Mouse (Mus musculus): ENCODE measurements at regions not wholly inside any gene's neighbourhood (a gene's known extent, or its start where the extent isn't known, plus 50 kb on each side); places are given as distances from the start of the nearest gene placed in this dataset.

GRCm38 (mm10) chr4:131205685-131206084, 261.5 kb downstream of the Matn1 start:
- no peak overlapping the region for H3K9ac ChIP-seq (ENCODE audit: low read depth, low read length)
- no peak for TF ChIP-seq CTCF (IDR thresholded peaks at IDR 0.05; ENCODE audit: low read depth)
- H3K4me3 ChIP-seq (ENCODE audit: low read depth, low read length): no peak overlapping the region
- H3K36me3 ChIP-seq (ENCODE audit: control insufficient read depth, insufficient read depth): no peaks in the 10 kb centered on the region
- no peaks in the 10 kb centered on the region for H3K9me3 ChIP-seq (ENCODE audit: control insufficient read depth)
- H3K27ac ChIP-seq (ENCODE audit: low read depth, low read length): no peak overlapping the region
- H3K27me3 ChIP-seq (replicated peaks; ENCODE audit: control insufficient read depth, insufficient read depth, low read length): no peaks in the 10 kb centered on the region
- no peak for ATAC-seq
- H3K4me2 ChIP-seq (replicated peaks; ENCODE audit: low read depth): no peak overlapping the region
- no peaks in the 10 kb centered on the region for H3K4me1 ChIP-seq (replicated peaks; ENCODE audit: control insufficient read depth, insufficient read depth, low read length)
- WGBS: 30% methylated on average over 4 of the region's 4 CpGs

- H3K27ac ChIP-seq (ENCODE audit: low read depth, low read length): no peak overlapping the region
- no peak overlapping the region for H3K4me2 ChIP-seq (replicated peaks; ENCODE audit: low read depth)
- H3K4me3 ChIP-seq (ENCODE audit: low read depth, low read length): no peak overlapping the region
- no peaks in the 10 kb centered on the region for H3K27me3 ChIP-seq (replicated peaks; ENCODE audit: control insufficient read depth, insufficient read depth, low read length)
- ATAC-seq: no peak
- no peak overlapping the region for H3K9ac ChIP-seq (ENCODE audit: low read depth, low read length)
- no peak for TF ChIP-seq CTCF (IDR thresholded peaks at IDR 0.05; ENCODE audit: low read depth)
- WGBS: 88% methylated on average over 8 of the region's 8 CpGs
- no peaks in the 10 kb centered on the region for H3K4me1 ChIP-seq (replicated peaks; ENCODE audit: control insufficient read depth, insufficient read depth, low read length)
- no peaks in the 10 kb centered on the region for H3K36me3 ChIP-seq (ENCODE audit: control insufficient read depth, insufficient read depth)
- H3K9me3 ChIP-seq (ENCODE audit: control insufficient read depth): no peaks in the 10 kb centered on the region
These were observed 262.1 kb downstream of the Matn1 start for GRCm38 (mm10) chr4:131206181-131206885.

GRCm38 (mm10) chr4:131206886-131207200, 262.7 kb downstream of the Matn1 start:
- TF ChIP-seq CTCF (IDR thresholded peaks at IDR 0.05; ENCODE audit: low read depth): no peak
- Histone ChIP-seq H3K4me3 (ENCODE audit: low read depth, low read length) (no peak overlapping the region), H3K36me3 (ENCODE audit: control insufficient read depth, insufficient read depth) (no peaks in the 10 kb centered on the region), H3K27me3 (replicated peaks; ENCODE audit: control insufficient read depth, insufficient read depth, low read length) (no peaks in the 10 kb centered on the region), H3K4me2 (replicated peaks; ENCODE audit: low read depth) (no peak overlapping the region), H3K9me3 (ENCODE audit: control insufficient read depth) (no peaks in the 10 kb centered on the region), H3K4me1 (replicated peaks; ENCODE audit: control insufficient read depth, insufficient read depth, low read length) (no peaks in the 10 kb centered on the region), H3K9ac (ENCODE audit: low read depth, low read length) (no peak overlapping the region), H3K27ac (ENCODE audit: low read depth, low read length) (no peak overlapping the region)
- ATAC-seq: no peak
- 63% methylated on average over 4 of the region's 4 CpGs for WGBS

DNA sequence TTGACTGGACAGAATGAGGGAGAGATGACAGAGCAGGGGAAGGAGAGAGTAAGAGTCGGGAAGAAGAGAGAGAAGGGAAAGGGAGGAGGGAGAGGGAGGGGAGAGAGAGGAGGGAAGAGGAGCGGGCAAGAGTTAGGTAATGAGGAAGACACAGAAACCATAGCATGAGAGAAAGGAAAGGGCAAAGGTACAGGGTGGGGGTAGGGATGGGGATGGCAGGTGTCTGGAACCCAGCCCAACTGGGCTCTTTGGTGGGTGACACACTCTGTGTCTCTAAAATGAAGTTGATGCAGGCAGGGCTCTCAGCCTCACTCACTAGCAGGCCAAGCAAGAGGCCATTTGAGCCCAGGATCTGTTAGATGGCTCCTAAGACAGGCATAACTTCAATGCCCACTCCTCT, 263.1 kb downstream of the Matn1 start:
- Histone ChIP-seq H3K9ac (ENCODE audit: low read depth, low read length) (no peak overlapping the region), H3K36me3 (ENCODE audit: control insufficient read depth, insufficient read depth) (no peaks in the 10 kb centered on the region), H3K27ac (ENCODE audit: low read depth, low read length) (no peak overlapping the region), H3K4me2 (replicated peaks; ENCODE audit: low read depth) (no peak overlapping the region), H3K9me3 (ENCODE audit: control insufficient read depth) (no peaks in the 10 kb centered on the region), H3K27me3 (replicated peaks; ENCODE audit: control insufficient read depth, insufficient read depth, low read length) (no peaks in the 10 kb centered on the region), H3K4me3 (ENCODE audit: low read depth, low read length) (no peak overlapping the region), H3K4me1 (replicated peaks; ENCODE audit: control insufficient read depth, insufficient read depth, low read length) (no peaks in the 10 kb centered on the region)
- 61% methylated on average over 2 of the region's 2 CpGs for WGBS
- no peak for ATAC-seq
- no peak for TF ChIP-seq CTCF (IDR thresholded peaks at IDR 0.05; ENCODE audit: low read depth)

DNA sequence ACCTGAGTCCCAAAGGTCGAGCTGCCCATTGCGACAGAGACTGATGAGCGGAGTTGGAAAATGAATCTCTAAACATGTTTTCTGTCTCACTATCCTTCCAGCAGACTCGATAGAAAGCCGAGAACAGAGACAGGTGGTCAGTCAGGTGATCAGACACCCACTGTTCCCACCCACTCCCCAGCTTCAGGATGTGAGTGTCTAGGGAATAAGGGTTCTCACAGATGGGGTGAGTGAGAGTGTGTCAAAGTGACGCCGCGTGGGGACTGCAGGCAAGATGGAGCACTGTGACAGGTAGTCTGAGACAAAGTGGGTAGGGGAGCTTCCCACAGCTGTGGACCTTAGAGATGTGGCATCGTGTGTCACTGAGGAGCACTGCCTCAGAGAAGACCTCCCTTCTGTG, 264.0 kb downstream of the Matn1 start:
- H3K27me3 ChIP-seq (replicated peaks; ENCODE audit: control insufficient read depth, insufficient read depth, low read length): no peaks in the 10 kb centered on the region
- WGBS: 76% methylated on average over 9 of the region's 9 CpGs
- H3K9me3 ChIP-seq (ENCODE audit: control insufficient read depth): no peaks in the 10 kb centered on the region
- H3K9ac ChIP-seq (ENCODE audit: low read depth, low read length): no peak overlapping the region
- no peak overlapping the region for H3K4me3 ChIP-seq (ENCODE audit: low read depth, low read length)
- no peaks in the 10 kb centered on the region for H3K4me1 ChIP-seq (replicated peaks; ENCODE audit: control insufficient read depth, insufficient read depth, low read length)
- no peak for TF ChIP-seq CTCF (IDR thresholded peaks at IDR 0.05; ENCODE audit: low read depth)
- H3K4me2 ChIP-seq (replicated peaks; ENCODE audit: low read depth): no peak overlapping the region
- H3K36me3 ChIP-seq (ENCODE audit: control insufficient read depth, insufficient read depth): no peaks in the 10 kb centered on the region
- no peak for ATAC-seq
- H3K27ac ChIP-seq (ENCODE audit: low read depth, low read length): no peak overlapping the region

GRCm38 (mm10) chr4:131208637-131209036, 264.5 kb downstream of the Matn1 start:
- no peak for TF ChIP-seq CTCF (IDR thresholded peaks at IDR 0.05; ENCODE audit: low read depth)
- no peak overlapping the region for H3K4me2 ChIP-seq (replicated peaks; ENCODE audit: low read depth)
- no peak for ATAC-seq
- H3K27ac ChIP-seq (ENCODE audit: low read depth, low read length): no peak overlapping the region
- no peaks in the 10 kb centered on the region for H3K4me1 ChIP-seq (replicated peaks; ENCODE audit: control insufficient read depth, insufficient read depth, low read length)
- H3K27me3 ChIP-seq (replicated peaks; ENCODE audit: control insufficient read depth, insufficient read depth, low read length): no peaks in the 10 kb centered on the region
- H3K36me3 ChIP-seq (ENCODE audit: control insufficient read depth, insufficient read depth): no peaks in the 10 kb centered on the region
- no peaks in the 10 kb centered on the region for H3K9me3 ChIP-seq (ENCODE audit: control insufficient read depth)
- no peak overlapping the region for H3K4me3 ChIP-seq (ENCODE audit: low read depth, low read length)
- WGBS: 49% methylated on average over 6 of the region's 6 CpGs
- no peak overlapping the region for H3K9ac ChIP-seq (ENCODE audit: low read depth, low read length)

GRCm38 (mm10) chr4:131212711-131213110, 268.5 kb downstream of the Matn1 start:
- Histone ChIP-seq H3K9ac (ENCODE audit: low read depth, low read length) (no peak overlapping the region), H3K27me3 (replicated peaks; ENCODE audit: control insufficient read depth, insufficient read depth, low read length) (no peaks in the 10 kb centered on the region), H3K36me3 (ENCODE audit: control insufficient read depth, insufficient read depth) (no peaks in the 10 kb centered on the region), H3K9me3 (ENCODE audit: control insufficient read depth) (no peaks in the 10 kb centered on the region), H3K4me3 (ENCODE audit: low read depth, low read length) (no peak overlapping the region), H3K4me1 (replicated peaks; ENCODE audit: control insufficient read depth, insufficient read depth, low read length) (no peaks in the 10 kb centered on the region), H3K4me2 (replicated peaks; ENCODE audit: low read depth) (no peak overlapping the region), H3K27ac (ENCODE audit: low read depth, low read length) (no peak overlapping the region)
- no peak for TF ChIP-seq CTCF (IDR thresholded peaks at IDR 0.05; ENCODE audit: low read depth)
- no peak for ATAC-seq
- 53% methylated on average over 4 of the region's 4 CpGs for WGBS

All from intestine, postnatal 0 days (tissue).